Mouse (Mus musculus) ZHBTc4 (cell line): ENCODE measurements around the gene Gm10096.
"Not testable (repeated sequence)": the region's sequence is repeated elsewhere in the genome, so short reads cannot be mapped to it uniquely, and the experiment has no call there.

ENCODE experiments used
- DNase-seq: peaks from one replicate; pipeline ENCODE4 v3.0.0-alpha.2; 2011; ENCODE audit warnings: low read depth, low spot score

Gm10096 gene

DNA sequence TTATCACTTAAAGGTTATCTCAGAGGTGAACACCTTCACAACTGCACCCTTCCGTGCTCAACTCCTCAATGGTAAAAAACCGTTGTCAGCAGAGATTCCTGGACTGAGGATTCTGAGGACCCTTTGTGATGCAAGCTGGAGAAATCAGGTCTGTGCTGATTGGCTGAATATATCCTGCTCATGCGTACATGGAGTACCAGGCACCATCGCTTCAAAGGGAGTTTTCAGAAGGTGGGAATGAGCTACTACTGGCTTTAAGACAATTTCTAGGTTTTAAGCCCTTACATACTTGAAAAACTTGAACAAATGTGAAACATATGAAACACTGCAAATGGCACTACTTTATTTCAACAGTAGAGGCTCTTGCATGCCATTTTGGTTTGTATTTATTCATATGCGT, at the start of gene Gm10096:
Gene Gm10096 (minus strand): TSS at position 101 of the 400 bp plus-strand sequence.
- DNase-seq, result not testable (repeated sequence)
